Mouse (Mus musculus): Measurements from ENCODE around the gene Arntl. TPM values are rescaled to one million over a fixed set of nuclear protein-coding genes. Genes with fewer than 3 reads are reported as not detected.

The Arntl gene
- total RNA-seq, 2 experiments from 2014 or later: 31.1 to 32.0 TPM

DNA sequence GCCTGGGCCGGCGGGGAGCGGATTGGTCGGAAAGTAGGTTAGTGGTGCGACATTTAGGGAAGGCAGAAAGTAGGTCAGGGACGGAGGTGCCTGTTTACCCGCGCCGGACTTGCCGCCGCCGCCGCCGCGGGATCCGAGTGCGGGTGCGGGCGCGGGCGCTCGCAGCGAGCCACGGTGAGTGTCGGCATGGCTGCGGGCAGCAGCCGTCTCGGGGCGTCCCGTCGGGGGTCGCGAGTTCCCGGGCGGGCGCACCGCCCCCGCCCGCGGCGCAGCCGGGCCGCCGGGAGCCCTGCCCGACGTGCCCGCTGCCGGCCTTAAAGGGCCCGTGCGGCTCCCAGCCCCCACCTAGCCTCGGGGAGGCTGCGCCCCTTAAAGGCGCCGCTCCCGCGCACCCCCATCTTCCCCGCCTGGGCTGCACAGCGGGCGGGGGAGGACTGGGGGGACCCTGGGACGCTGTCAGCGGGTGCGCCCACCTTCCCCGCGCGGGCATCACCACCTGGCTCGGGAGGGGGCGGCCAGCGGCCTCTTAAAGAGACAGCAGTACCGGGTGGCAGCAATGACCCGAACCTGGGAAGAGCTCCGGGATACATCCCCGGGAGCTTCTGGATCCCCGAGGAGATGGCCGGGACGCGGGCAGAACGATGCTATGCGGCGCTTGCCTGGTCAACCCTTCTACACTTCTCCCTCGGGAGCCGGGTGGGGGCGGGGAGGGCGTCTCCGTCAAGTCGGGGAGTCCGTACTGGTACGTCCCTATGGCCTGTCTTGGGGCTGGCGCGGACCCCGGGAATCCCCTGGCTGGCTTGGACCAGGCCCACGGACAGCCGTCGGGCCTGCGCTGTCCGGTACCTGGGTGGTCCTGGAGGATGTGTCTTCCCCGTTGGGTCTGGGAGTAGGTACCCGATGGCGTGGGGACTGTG is 464 bp downstream of the Arntl start:
- peak; percentile 54 to 76 for DNase-seq (ENCODE audit: extremely low spot score in 1 of 2, low spot score in 1 of 2)

- no peak for DNase-seq (ENCODE audit: extremely low spot score in 1 of 2, low spot score in 1 of 2)
Observed at GRCm38 (mm10) chr7:113208388-113208753, 1.1 kb downstream of the Arntl start.

DNA sequence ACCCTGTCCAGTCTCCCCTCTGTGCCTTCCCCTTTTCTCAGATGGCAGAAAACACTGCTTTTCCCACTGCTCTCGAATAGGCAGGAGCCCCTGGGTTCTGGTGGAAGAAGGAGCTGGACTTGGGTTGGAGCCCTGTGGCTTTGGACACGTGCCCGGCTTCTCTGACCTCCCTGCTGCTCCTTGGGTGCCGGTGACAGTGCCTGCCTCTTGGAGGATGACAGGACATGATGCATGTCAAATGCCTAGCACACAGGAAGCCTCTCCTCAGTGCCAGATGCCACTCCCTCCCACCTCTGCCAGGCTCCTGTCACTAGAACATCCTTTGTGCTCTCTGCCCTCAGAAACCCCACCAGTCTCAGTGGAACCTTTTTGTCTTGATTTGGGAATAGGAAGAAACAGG is 3.2 kb downstream of the Arntl start:
- DNase-seq (ENCODE audit: extremely low spot score in 1 of 2, low spot score in 1 of 2): peak in 1 of 2 experiments; percentile 25

- no peak for DNase-seq (ENCODE audit: extremely low spot score in 1 of 2, low spot score in 1 of 2)
Observed at GRCm38 (mm10) chr7:113214245-113215169, 7.2 kb downstream of the Arntl start.

- no peak for DNase-seq (ENCODE audit: extremely low spot score in 1 of 2, low spot score in 1 of 2)
Observed at GRCm38 (mm10) chr7:113216152-113216551, 8.9 kb downstream of the Arntl start.

DNA sequence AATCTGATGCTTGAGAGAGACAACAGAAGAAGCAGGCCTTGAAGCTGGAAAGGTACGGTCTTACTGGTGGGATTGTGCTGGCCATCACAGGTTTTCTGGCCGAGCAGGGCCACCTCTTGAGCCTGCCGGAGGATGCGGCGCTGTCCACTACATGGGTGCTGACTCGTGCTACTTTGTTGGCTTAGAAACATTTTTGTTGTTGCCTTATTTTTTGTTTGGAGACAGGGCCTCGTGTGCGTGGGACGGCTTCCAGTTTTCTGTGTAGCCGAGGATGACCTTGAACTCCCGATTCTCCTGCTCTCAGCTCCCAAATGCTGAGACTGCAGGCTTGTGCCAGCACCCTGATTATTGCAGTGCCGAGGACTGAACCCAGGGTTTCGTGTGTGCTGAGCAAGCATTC is 12.2 kb downstream of the Arntl start:
- DNase-seq (ENCODE audit: extremely low spot score in 1 of 2, low spot score in 1 of 2): no peak

DNA sequence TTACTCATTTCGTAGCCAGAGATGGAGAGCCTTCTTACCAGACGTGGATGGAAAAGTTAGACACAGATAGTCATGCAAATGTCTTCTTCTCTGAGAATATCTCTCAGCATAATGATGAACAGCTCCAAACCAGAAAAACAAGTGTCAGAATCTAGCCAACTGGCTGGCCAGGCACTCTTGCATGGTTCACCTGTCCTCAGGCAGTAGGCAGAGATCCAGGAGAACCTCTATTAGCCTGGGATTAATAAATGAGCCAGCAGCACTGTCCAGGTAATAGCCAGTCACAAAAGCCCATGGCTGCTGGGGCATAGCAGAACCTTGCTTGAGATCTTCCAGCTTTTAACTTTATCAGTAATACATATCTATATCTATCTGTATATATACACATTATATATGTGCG is 12.6 kb downstream of the Arntl start:
- DNase-seq (ENCODE audit: extremely low spot score in 1 of 2, low spot score in 1 of 2): no peak

- DNase-seq (ENCODE audit: extremely low spot score in 1 of 2, low spot score in 1 of 2): no peak
Observed at GRCm38 (mm10) chr7:113220691-113221238, 13.5 kb downstream of the Arntl start.

DNA sequence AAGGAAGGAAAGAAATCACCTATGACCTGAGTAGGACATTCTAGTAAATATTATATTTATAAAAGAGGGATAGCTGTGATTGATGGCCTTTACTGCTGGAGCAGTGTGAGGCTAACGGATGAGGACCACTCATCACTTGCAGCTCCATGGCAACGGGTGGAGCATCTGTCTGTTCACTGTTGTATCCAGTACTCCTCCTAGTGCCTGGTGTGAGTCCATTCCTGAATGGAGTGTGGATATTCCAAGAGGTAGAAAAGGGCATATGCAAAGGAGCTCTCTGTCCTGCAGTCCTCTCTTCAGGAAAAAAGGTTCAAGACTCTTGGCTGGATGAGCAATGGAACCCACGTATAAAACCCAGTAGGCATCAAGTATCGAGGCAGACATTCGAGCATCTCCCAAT is 15.6 kb downstream of the Arntl start:
- no peak for DNase-seq (ENCODE audit: extremely low spot score in 1 of 2, low spot score in 1 of 2)

DNA sequence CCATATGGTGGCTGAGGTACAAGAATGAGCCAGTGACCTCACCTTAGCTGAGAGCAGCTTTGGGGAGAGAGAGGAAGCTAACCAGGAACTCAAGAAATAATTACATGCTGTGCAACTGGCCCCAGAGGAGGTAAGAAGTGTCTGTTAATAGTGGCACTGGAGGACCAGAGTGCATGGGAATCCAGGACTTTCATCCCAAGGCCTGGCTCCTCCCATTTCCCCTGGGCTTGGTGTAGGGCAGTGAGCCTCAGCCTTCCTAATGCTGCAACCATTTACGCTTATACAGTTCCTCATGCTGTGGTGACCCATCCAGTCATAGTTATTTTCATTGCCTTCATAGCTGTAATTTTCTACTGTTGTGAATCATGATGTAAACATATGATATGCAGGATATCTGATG is 17.4 kb downstream of the Arntl start:
- DNase-seq (ENCODE audit: extremely low spot score in 1 of 2, low spot score in 1 of 2): no peak

DNA sequence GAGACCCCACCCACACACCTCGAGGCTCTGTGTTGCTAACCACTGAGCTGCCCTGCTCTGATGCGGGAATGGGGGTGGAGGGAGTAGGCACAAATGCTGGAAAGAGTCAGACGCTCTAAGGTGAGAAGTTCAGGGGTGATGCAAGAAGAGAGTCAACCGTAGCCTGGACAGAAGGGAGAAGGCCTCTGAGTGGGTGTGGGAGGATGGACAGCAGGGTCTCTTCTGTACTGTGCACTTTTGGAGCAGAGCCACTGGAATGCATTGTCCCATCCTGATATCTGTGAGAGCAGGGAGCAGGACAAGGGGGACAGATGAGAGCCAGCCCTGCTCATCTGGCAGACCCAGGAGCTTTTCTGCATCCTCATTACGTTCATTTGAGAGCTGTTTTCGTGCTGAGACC is 21.2 kb downstream of the Arntl start:
- no peak for DNase-seq (ENCODE audit: extremely low spot score in 1 of 2, low spot score in 1 of 2)

GRCm38 (mm10) chr7:113236135-113236534 is 28.9 kb downstream of the Arntl start:
- no peak for DNase-seq (ENCODE audit: extremely low spot score in 1 of 2, low spot score in 1 of 2)

GRCm38 (mm10) chr7:113238365-113238764 is 31.1 kb downstream of the Arntl start:
- DNase-seq (ENCODE audit: extremely low spot score in 1 of 2, low spot score in 1 of 2): no peak

DNA sequence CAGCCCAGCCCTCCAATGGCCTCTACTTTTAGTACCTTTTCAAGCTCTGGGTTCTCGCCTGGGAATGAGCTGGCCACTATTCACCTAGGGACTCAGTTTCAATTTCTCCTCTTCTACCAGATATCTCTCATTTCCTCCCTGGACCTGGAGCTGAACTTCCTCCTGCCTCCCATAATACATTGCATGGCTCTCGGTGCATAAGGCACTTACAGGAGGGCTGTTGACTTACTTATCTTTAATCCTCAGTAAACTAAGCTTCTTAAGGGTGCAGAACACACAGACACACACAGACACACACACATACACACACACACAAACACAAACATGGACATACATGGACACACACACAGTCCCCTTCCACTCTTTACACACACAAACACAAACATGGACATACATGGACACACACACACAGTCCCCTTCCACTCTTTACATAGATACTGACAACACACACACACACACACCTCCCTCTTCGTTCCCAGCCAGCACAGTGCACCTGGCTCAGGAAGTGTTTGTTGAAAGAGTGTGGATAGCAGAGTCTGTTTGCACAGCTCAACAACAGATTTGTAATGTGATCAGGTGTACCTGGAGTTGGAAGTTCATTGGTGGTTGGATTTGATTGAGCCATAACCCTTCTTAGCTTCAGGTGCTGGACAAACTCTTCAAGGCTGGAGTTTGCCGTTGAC is 32.3 kb downstream of the Arntl start:
- no peak for DNase-seq (ENCODE audit: extremely low spot score in 1 of 2, low spot score in 1 of 2)

DNA sequence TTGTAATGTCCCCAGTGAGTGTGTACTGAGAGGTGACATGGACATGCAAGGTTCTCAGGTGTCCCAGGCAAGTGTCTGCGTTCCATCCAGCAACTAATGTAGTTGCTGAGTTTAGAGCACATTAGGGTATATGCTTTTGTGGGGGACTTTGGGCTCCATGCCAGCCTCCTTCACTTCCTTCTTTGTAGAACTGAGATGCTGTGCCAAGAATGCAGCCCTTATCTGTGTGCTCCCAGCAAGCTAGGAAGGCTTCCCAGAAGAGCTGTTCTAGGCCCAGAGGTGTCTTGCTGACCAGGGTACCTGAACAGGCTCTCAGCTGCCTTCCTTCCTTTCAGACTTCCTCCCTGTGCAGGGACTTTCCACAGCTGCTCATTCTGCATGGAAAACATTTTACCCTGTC is 33.2 kb downstream of the Arntl start:
- no peak for DNase-seq (ENCODE audit: extremely low spot score in 1 of 2, low spot score in 1 of 2)

DNA sequence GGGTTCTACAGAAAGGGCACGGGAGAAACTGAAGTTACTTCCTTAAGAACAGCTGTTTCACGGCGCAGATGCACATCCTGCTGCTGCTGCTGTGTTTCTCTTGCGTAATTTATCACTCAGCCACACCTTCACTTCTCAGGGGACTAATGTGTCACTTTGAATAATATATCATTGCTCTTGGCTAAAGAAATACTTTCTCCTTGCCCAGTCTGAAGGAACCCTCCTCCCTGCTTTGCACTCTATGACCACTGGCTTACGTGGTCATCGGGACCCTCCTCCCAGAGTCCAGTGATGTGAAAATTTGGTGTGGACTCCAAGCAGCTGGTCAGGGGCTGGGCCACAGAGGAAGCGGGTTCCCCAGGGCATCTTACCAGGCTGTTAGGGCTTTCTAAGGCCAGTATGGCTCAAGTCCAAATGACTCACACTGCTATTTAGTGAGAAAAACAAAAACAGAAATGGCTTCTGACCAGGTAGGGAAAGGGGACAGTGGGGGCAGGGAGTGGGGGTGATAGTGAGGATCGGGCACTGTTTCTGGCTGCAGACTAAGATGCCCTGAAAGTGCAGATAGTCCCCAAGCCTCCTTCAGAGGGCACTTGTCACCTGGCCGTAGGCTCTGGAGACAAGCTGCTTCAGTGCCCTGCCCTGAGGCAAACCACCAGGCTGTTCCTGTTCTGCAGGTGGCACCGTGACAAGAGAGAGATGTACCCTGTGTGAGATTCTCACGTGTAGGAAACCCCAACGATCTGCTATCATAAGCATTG is 34.8 kb downstream of the Arntl start:
- DNase-seq (ENCODE audit: extremely low spot score in 1 of 2, low spot score in 1 of 2): no peak

DNA sequence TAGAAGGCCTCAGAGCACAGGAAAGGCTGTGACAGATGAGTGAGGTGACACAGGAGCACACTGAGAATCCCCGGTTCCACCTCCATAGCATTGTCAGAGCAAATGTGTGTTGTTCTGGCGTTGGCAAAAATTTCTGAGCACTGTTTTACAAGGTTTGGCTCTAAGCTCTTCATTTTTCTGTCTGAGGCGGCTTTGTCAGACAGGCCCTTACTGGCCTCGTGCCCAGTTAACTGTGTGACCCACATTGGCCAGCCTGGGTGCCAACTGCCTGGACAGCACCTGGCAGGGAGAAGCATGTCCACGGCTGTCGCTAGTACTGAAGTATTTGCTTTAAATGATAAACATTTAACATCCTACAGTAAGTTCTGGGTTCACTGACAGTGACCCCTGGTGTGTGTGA is 35.4 kb downstream of the Arntl start:
- DNase-seq (ENCODE audit: extremely low spot score in 1 of 2, low spot score in 1 of 2): no peak

GRCm38 (mm10) chr7:113245144-113245543 is 37.9 kb downstream of the Arntl start:
- DNase-seq (ENCODE audit: extremely low spot score in 1 of 2, low spot score in 1 of 2): no peak

- DNase-seq (ENCODE audit: extremely low spot score in 1 of 2, low spot score in 1 of 2): no peak
Observed at GRCm38 (mm10) chr7:113246512-113246911, 39.2 kb downstream of the Arntl start.

GRCm38 (mm10) chr7:113247167-113247566 is 39.9 kb downstream of the Arntl start:
- DNase-seq (ENCODE audit: extremely low spot score in 1 of 2, low spot score in 1 of 2): no peak

Data from layer of hippocampus, postnatal 25 days (tissue).